Comparison of ENCODE assay signal across 10 mouse cellular contexts in the genomic region with DNA sequence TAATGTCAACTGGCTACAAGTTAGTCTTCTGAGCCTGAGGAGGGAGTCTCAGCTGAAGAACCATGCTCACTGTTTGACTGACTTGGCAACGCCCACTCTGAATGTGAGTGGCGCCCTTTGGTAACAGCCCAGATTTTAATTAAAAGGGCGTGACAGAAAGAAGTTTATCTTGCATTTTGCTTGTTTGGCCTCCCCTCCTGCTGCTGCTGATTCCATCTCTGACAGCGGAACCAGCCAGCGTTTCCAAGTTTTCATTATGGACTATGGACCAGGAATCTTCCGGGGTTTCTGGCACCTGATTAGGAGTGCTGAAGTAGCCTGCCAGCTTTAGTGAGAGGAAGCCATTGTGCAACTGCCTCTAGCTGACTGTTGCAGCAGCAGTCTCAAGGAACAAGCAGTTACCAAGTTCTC.
DNase-seq lines count a peak whose midpoint lies in the region; ATAC-seq and TF ChIP-seq lines count a peak whose summit lies in the region.
"Had no signal": no experiment of that assay in that cellular context is flagged by ENCODE, and none has a peak within 500 bp of the region (broad histone marks: within the 10 kb centered on the region; RNA-seq: fewer than 3 reads in every experiment).

No protein-coding gene starts in this region.

- no peak overlapping the region for H3K9ac ChIP-seq in kidney, embryonic 14.5 days (ENCODE audit: low read depth, low read length)
- H3K9ac ChIP-seq in heart, embryonic 14.5 days (ENCODE audit: low read length), result no peak overlapping the region
- H3K9ac ChIP-seq: heart, embryonic 15.5 days had no signal

- no peaks in the 10 kb centered on the region for H3K36me3 ChIP-seq in kidney, embryonic 14.5 days (ENCODE audit: control insufficient read depth, insufficient read depth, low read length)
- H3K36me3 ChIP-seq in heart, embryonic 14.5 days (ENCODE audit: control insufficient read depth, insufficient read depth, low read length), result no peaks in the 10 kb centered on the region
- H3K36me3 ChIP-seq: heart, embryonic 15.5 days had no signal

- no peak for TF ChIP-seq CTCF in layer of hippocampus, adult 2 months (conservative IDR thresholded peaks at IDR 0.05)

- H3K27ac ChIP-seq in kidney, embryonic 14.5 days (ENCODE audit: low read depth, low read length), result no peak overlapping the region
- no peak overlapping the region for H3K27ac ChIP-seq in heart, embryonic 14.5 days (replicated peaks in 1 of 2; ENCODE audit: control insufficient read depth in 1 of 2, insufficient read depth in 1 of 2, low read depth in 2 of 2, low read length in 2 of 2)
- H3K27ac ChIP-seq in layer of hippocampus, adult 2 months, result no peak overlapping the region
- H3K27ac ChIP-seq: heart, embryonic 15.5 days had no signal

- H3K4me3 ChIP-seq in kidney, embryonic 14.5 days (ENCODE audit: low read length), result no peak overlapping the region
- no peak overlapping the region for H3K4me3 ChIP-seq in heart, embryonic 14.5 days (ENCODE audit: control insufficient read depth in 1 of 2, insufficient read depth in 1 of 2, low read depth in 1 of 2, low read length in 2 of 2)
- no peak overlapping the region for H3K4me3 ChIP-seq in layer of hippocampus, adult 2 months
- H3K4me3 ChIP-seq: heart, embryonic 15.5 days had no signal

- no peak for ATAC-seq in kidney, embryonic 14.5 days (ENCODE audit: low FRiP score, low TSS enrichment)
- ATAC-seq in common myeloid progenitor, adult 5-6 weeks (replicated peaks; ENCODE audit: low read depth, poor library complexity, severe bottlenecking), result 0 out of 2 replicates have a peak, but pooled peaks have one; percentile 36
- no peak for ATAC-seq in heart, embryonic 14.5 days (ENCODE audit: insufficient number of reproducible peaks, insufficient read depth, low FRiP score, low read depth)
- no peak for ATAC-seq in activated CD4-positive, CD25-positive, alpha-beta regulatory T cell, adult 4 months

- DNase-seq in kidney, adult 11 months, result peak; percentile 43
- DNase-seq in lung, postnatal 10 days, result peak; percentile 47
- no peak for DNase-seq in layer of hippocampus, adult 2 months (ENCODE audit: low spot score in 2 of 2)
- no peak for DNase-seq in spleen, postnatal 14 days (ENCODE audit: low spot score in 2 of 2)
- DNase-seq: liver had no signal

- H3K4me2 ChIP-seq in kidney, embryonic 14.5 days (replicated peaks; ENCODE audit: low read depth, low read length), result no peak overlapping the region
- 0 out of 2 replicates have a peak overlapping the region, but pooled peaks have one; percentile 9 for H3K4me2 ChIP-seq in heart, embryonic 14.5 days (ENCODE audit: low read length)
- H3K4me2 ChIP-seq: heart, embryonic 15.5 days had no signal

- 67% methylated on average over 6 of the region's 6 CpGs for WGBS in kidney, embryonic 14.5 days
- WGBS in heart, embryonic 14.5 days, result 42% methylated on average over 6 of the region's 6 CpGs

- H3K9me3 ChIP-seq in kidney, embryonic 14.5 days (ENCODE audit: control insufficient read depth, low read length), result no peaks in the 10 kb centered on the region
- H3K9me3 ChIP-seq in heart, embryonic 14.5 days (ENCODE audit: control insufficient read depth, low read length), result no peaks in the 10 kb centered on the region
- H3K9me3 ChIP-seq: heart, embryonic 15.5 days had no signal

- H3K4me1 ChIP-seq in kidney, embryonic 14.5 days (ENCODE audit: control insufficient read depth, insufficient read depth, low read length), result 0 out of 2 replicates have a peak, but pooled peaks cover 3% of the 10 kb centered on the region
- H3K4me1 ChIP-seq in heart, embryonic 14.5 days (ENCODE audit: control insufficient read depth in 2 of 2, insufficient read depth in 2 of 2, low read length in 2 of 2), result no peaks in the 10 kb centered on the region; a peak in 1 of 4 replicates
- H3K4me1 ChIP-seq: heart, embryonic 15.5 days had no signal

- H3K27me3 ChIP-seq in kidney, embryonic 14.5 days (ENCODE audit: control insufficient read depth, insufficient read depth, low read length), result no peaks in the 10 kb centered on the region
- H3K27me3 ChIP-seq in heart, embryonic 14.5 days (ENCODE audit: control insufficient read depth, insufficient read depth, low read length), result no peaks in the 10 kb centered on the region
- H3K27me3 ChIP-seq: heart, embryonic 15.5 days had no signal

Comparison
In these comparisons a context has a peak if more than half of its experiments do, and no peak if none do; other contexts are left out.
1. DNase-seq: peak in kidney, adult 11 months (single experiment) and lung, postnatal 10 days (single experiment); none in layer of hippocampus, adult 2 months (0 of 2) and spleen, postnatal 14 days (0 of 2).